Mouse (Mus musculus): ENCODE measurements around the gene Stab2. TPM values are rescaled to one million over a fixed set of nuclear protein-coding genes. Genes with fewer than 3 reads are reported as not detected.

Gene Stab2
- total RNA-seq, 4 experiments from 2014 or later = 0.43 to 1.7 (median 0.68) TPM

Other genes starting within 250 kb of the Stab2 start
- 10 to 100 TPM; 28.9 to 57.9 (median 42.3) TPM for gene Gm49358, start 244.1 kb downstream of the Stab2 start, total RNA-seq (2022)
- 100 to 1,000 TPM; 113 to 152 (median 122) TPM for gene Nt5dc3, start 229.0 kb downstream of the Stab2 start, total RNA-seq (2022)
- not detected for gene 1700113H08Rik, start 50.0 kb upstream of the Stab2 start, total RNA-seq (2022)